Mouse (Mus musculus) testis, adult 2 months (tissue): ENCODE data around the gene Cd79b. TPM values are rescaled to one million over a fixed set of nuclear protein-coding genes. Genes with fewer than 3 reads are reported as not detected.

Experiments used
- H3K27ac ChIP-seq: fragments of 200-500 bp; 2 replicates; pipeline ENCODE4 v1.5.1; 2012; ENCODE audit warnings: low read depth, low read length; ENCODE audit not compliant: control insufficient read depth, insufficient read depth
- H3K27me3 ChIP-seq: fragments of 200-500 bp; 2 replicates; pipeline ENCODE4 v1.6.1; 2012; ENCODE audit warnings: mild to moderate bottlenecking, low read length, moderate library complexity; ENCODE audit not compliant: control insufficient read depth, insufficient read depth
- H3K36me3 ChIP-seq: fragments of 200-500 bp; 2 replicates; pipeline ENCODE4 v1.6.1; 2012; ENCODE audit warnings: mild to moderate bottlenecking, low read length; ENCODE audit not compliant: control insufficient read depth, insufficient read depth
- H3K4me1 ChIP-seq: fragments of 200-500 bp; 2 replicates; pipeline ENCODE4 v1.6.1; 2012; ENCODE audit warnings: low read length; ENCODE audit not compliant: control insufficient read depth, insufficient read depth
- H3K4me3 ChIP-seq: fragments of 200-500 bp; 2 replicates; pipeline ENCODE4 v1.5.1; 2012; ENCODE audit warnings: low read depth, mild to moderate bottlenecking, low read length, moderate library complexity, mixed read lengths; ENCODE audit not compliant: control insufficient read depth
- CTCF ChIP-seq: fragments of 200-500 bp; IDR thresholded peaks from 2 replicates; pipeline ENCODE4 v1.5.1; 2012; ENCODE audit warnings: low read depth, mild to moderate bottlenecking, inconsistent platforms, low read length, moderate library complexity; ENCODE audit not compliant: control insufficient read depth, insufficient read depth, insufficient replicate concordance
- POLR2A ChIP-seq: fragments of 200-500 bp; IDR thresholded peaks from 2 replicates; pipeline ENCODE4 v1.6.1; 2012; ENCODE audit warnings: low read depth, mild to moderate bottlenecking, inconsistent platforms, low read length, moderate library complexity; ENCODE audit not compliant: control insufficient read depth
- polyA plus RNA-seq: library from polyadenylated mRNA; depleted of rRNA; stranded (reverse); fragments of >200 nt; gene quantifications from 2 replicates; pipeline ENCODE4 v1.2.3, GENCODE M21; 2012

Gene Cd79b
- polyA plus RNA-seq, 1 experiment: 0.09 TPM

DNA sequence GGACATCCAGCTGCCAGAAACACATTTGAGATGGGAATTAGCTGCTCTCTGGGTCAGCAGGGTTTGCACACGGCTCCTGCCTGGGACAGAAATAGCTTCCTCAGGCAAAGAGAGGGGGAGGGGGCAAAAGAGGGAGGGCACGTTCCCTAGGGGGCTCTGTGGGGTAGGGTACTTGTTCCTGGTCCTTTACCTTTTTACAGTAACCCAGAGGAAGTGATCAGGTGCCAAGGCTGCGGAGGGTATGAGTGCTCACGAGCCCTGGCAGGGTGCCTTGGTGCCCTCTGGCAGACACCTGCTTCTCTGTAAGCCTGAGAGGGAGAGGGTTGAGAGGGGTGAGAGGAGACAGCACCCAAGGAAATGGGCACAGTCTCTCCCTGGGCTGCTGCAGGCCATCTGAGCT, 17.9 kb upstream of the Cd79b start:
- H3K4me3 ChIP-seq: no peak overlapping the region
- H3K27ac ChIP-seq: no peak overlapping the region
- H3K27me3 ChIP-seq: no peaks in the 10 kb centered on the region
- H3K4me1 ChIP-seq: peaks cover 4% of the 10 kb centered on the region
- H3K36me3 ChIP-seq: no peaks in the 10 kb centered on the region
- no peak for TF ChIP-seq POLR2A
- no peak for TF ChIP-seq CTCF

DNA sequence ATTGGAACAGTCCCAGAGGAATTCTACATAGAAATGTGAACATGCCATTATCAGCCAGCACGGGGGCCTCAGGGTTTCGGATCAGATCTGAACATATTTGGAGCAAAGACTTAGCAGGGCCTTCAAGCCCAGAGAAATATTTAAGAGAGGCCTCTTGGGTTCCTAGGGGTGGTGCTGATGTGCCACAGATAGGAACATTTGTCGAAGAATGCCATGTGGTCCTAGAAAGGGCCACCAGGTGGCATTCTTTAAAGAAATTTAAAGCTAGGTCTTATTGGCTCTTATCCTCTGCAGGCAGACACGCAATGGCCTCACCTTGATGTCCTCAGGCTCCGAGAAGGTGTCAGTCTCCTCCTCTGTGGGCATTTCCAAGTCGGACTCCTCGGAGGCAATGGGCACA, 15.1 kb upstream of the Cd79b start:
- no peaks in the 10 kb centered on the region for H3K27me3 ChIP-seq
- H3K4me3 ChIP-seq: no peak overlapping the region
- H3K36me3 ChIP-seq: no peaks in the 10 kb centered on the region
- TF ChIP-seq POLR2A (no peak), CTCF (no peak)
- H3K4me1 ChIP-seq: peaks cover 4% of the 10 kb centered on the region
- H3K27ac ChIP-seq: no peak overlapping the region

GRCm38 (mm10) chr11:106329128-106329527, 14.6 kb upstream of the Cd79b start:
- peaks cover 4% of the 10 kb centered on the region for H3K4me1 ChIP-seq
- H3K27me3 ChIP-seq: no peaks in the 10 kb centered on the region
- no peak overlapping the region for H3K27ac ChIP-seq
- no peak overlapping the region for H3K4me3 ChIP-seq
- no peaks in the 10 kb centered on the region for H3K36me3 ChIP-seq
- no peak for TF ChIP-seq CTCF

DNA sequence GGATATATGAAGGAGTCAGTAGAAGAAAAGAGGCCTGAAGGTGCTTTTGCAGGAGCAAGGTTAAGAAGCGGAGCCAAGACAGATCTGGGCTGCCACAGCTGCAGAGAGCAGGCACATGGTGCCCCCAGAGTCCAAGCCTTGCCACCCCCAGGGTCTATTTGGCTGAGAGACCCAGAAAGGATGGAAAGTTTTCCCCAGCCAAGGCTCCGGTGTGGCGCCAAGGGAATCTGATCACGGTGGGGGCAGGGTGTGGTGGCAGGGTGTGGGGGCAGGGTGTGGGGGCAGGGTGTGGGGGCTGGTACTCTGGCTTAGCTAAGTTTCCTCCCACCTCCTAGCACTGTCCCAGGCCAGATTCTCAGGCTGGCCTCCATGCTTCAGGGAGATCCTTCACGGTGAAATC, 14.0 kb upstream of the Cd79b start:
- Histone ChIP-seq H3K27me3 (no peaks in the 10 kb centered on the region), H3K4me1 (peaks cover 4% of the 10 kb centered on the region), H3K36me3 (no peaks in the 10 kb centered on the region), H3K27ac (no peak overlapping the region), H3K4me3 (no peak overlapping the region)
- TF ChIP-seq POLR2A: no peak
- no peak for TF ChIP-seq CTCF

DNA sequence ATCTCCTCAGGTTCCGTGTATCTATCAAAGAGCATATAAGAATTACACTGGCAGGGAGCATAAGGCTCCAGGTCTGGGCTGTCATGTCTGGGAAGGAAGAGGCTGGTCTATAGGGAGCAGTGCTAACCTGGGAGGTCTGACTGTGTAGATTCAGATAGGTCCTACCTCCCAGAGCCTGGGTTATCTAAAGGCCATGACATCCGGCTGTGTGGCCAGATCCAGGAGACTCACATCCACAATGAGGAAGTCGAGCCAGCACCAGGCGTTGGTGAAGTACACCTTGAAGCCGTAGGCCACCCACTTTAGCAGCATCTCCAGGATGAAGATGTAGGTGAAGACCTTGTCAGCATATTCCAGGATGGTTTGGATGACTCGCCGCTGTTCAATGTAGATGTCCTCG, 11.9 kb upstream of the Cd79b start:
- Histone ChIP-seq H3K27me3 (no peaks in the 10 kb centered on the region), H3K27ac (no peak overlapping the region), H3K36me3 (no peaks in the 10 kb centered on the region), H3K4me1 (peaks cover 4% of the 10 kb centered on the region), H3K4me3 (no peak overlapping the region)
- TF ChIP-seq CTCF (no peak), POLR2A (no peak)

GRCm38 (mm10) chr11:106325566-106326206, 11.1 kb upstream of the Cd79b start:
- TF ChIP-seq POLR2A: no peak
- peak; percentile 64; the same call in 1 of the 2 replicates for TF ChIP-seq CTCF

GRCm38 (mm10) chr11:106324858-106325257, 10.3 kb upstream of the Cd79b start:
- no peak overlapping the region for H3K4me3 ChIP-seq
- H3K36me3 ChIP-seq: no peaks in the 10 kb centered on the region
- H3K27me3 ChIP-seq: no peaks in the 10 kb centered on the region
- TF ChIP-seq CTCF: no peak
- no peak for TF ChIP-seq POLR2A
- no peak overlapping the region for H3K27ac ChIP-seq
- H3K4me1 ChIP-seq: peaks cover under 1% of the 10 kb centered on the region; the same call in 1 of the 2 replicates

More at GRCm38 (mm10) chr11:106325566-106326206, 11.1 kb upstream of the Cd79b start:
- Histone ChIP-seq H3K4me1 (peaks cover 4% of the 10 kb centered on the region), H3K36me3 (no peaks in the 10 kb centered on the region), H3K27ac (no peak overlapping the region), H3K4me3 (no peak overlapping the region), H3K27me3 (no peaks in the 10 kb centered on the region)
